Mouse (Mus musculus) lung, adult 2 months (tissue): ENCODE data around the gene Hhex. TPM values are rescaled to one million over a fixed set of nuclear protein-coding genes. Genes with fewer than 3 reads are reported as not detected.
A peak's percentile ranks its signal among the peaks of the same experiment; 100 is the strongest.

ENCODE experiments used
- DNase-seq: peaks from one replicate; pipeline ENCODE4 v3.0.0; 2022
- H3K4me1 ChIP-seq: fragments of 200-500 bp; 2 replicates; pipeline ENCODE4 v1.6.1; 2011; ENCODE audit warnings: low read length; ENCODE audit not compliant: control insufficient read depth, insufficient read depth
- H3K4me3 ChIP-seq: fragments of 200-500 bp; replicated peaks from 2 replicates; pipeline ENCODE3; 2011; ENCODE audit warnings: low read depth, mild to moderate bottlenecking, control low read depth, low read length; ENCODE audit errors: extremely low read depth
- CTCF ChIP-seq: fragments of 200-500 bp; IDR thresholded peaks from 2 replicates; pipeline ENCODE4 v1.5.1; 2011; ENCODE audit warnings: mild to moderate bottlenecking, low read length, control low read depth; ENCODE audit not compliant: insufficient read depth
- POLR2A ChIP-seq: fragments of 200-500 bp; IDR thresholded peaks from 2 replicates; pipeline ENCODE4 v1.6.1; 2011; ENCODE audit warnings: low read depth, mild to moderate bottlenecking, control low read depth, low read length, borderline replicate concordance; ENCODE audit errors: extremely low read depth
- WGBS: fragments of 180-500 bp; shearing (Covaris S2); methylation state at CpG from one replicate; pipeline ENCODE4 v1.1.7; 2018; 5-methylcytosine and 5-hydroxymethylcytosine counted together
- polyA plus RNA-seq: library from polyadenylated mRNA; depleted of rRNA; stranded (reverse); fragments of >200 nt; gene quantifications from 2 replicates; pipeline ENCODE4 v1.2.3, GENCODE M21; 2012; rRNA removed

Hhex gene
- polyA plus RNA-seq, 1 experiment, result 20.0 TPM

DNA sequence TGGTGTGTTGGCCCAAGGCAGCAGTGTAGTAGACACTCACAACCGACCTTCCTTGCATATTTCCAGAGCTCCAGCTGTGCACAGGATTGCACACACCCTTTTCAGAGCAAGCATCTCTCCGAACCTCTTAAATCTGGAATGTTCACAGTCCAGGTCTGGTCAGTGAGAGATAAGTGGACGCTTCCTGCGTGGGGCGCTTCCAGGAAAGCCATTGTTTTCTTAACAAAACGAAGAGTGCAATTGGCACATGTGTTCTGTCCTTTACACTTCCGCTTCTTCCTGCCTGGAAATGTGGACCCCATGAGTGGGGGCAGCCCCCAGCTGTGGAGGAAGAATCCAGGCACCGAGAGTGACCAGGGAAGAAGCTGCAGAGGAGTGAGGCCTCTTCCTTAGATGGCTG is 47.1 kb downstream of the Hhex start:
- H3K4me3 ChIP-seq, result no peak overlapping the region
- TF ChIP-seq POLR2A, result no peak
- no peak for TF ChIP-seq CTCF
- DNase-seq, result no peak
- WGBS, result 33% methylated on average over 8 of the region's 8 CpGs
- H3K4me1 ChIP-seq, result 0 out of 2 replicates have a peak, but pooled peaks cover 3% of the 10 kb centered on the region

DNA sequence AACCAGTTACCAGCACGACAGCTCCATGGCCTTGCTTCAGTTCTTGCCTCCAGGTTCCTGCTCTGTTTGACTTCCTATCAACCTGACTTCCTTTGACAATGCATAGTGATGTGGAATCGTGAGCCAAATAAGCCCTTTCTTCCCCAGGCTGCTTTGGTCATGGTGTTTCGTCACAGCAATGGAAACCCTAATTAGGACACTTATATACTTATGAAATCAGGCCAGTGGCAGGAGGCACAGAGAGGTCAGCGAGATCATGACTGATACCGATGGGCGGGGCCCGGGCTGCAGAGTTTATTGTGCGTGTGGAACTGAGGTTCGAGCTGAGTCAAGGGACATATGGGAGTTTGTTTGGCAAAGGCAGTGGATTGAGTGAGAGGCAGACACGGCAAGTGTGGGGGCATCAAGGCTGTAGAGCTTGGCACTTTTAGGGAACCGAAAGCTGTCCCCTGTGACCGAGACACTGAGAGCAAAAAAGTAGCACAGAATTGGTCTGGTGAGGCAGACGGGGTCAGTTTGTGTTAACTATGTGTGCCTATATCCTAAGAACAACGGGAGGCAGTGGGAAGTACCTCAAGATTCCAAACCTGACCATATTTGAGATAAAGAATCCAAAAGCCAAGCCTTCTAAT is 48.1 kb downstream of the Hhex start:
- Histone ChIP-seq H3K4me1 (0 out of 2 replicates have a peak, but pooled peaks cover 3% of the 10 kb centered on the region), H3K4me3 (no peak overlapping the region)
- TF ChIP-seq CTCF (no peak), POLR2A (no peak)
- DNase-seq, result peak; percentile 5
- whole genome bisulfite sequencing, result 61% methylated on average over 14 of the region's 14 CpGs

DNA sequence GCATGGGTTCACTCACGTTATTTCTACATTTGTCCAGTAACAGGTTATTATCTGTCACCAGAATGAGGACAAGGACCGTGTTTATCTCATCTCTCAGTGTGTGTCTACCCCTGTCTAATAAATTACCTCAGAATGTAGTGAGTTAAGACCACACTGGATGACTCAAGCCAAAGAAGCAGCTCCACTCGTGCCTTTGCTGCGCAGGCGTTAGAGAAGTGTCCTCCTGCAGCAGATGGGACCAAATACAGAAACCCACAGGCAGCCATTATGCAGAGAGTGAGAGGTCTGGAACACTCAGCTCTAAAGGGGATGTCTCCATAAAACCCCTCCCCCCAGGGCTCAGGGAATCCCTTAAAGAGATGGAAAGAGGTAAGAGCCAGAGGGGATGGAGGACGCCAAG is 50.2 kb downstream of the Hhex start:
- Histone ChIP-seq H3K4me1 (0 out of 2 replicates have a peak, but pooled peaks cover 3% of the 10 kb centered on the region), H3K4me3 (no peak overlapping the region)
- 72% methylated on average over 6 of the region's 6 CpGs for WGBS
- TF ChIP-seq CTCF, result no peak
- no peak for TF ChIP-seq POLR2A
- DNase-seq, result no peak

- no peak for DNase-seq
- Histone ChIP-seq H3K4me3 (no peak overlapping the region), H3K4me1 (0 out of 2 replicates have a peak, but pooled peaks cover 3% of the 10 kb centered on the region)
- WGBS, result 89% methylated on average over 6 of the region's 6 CpGs
- TF ChIP-seq CTCF (no peak), POLR2A (no peak)
Measured at GRCm38 (mm10) chr19:37486801-37487200, 52.2 kb downstream of the Hhex start.

DNA sequence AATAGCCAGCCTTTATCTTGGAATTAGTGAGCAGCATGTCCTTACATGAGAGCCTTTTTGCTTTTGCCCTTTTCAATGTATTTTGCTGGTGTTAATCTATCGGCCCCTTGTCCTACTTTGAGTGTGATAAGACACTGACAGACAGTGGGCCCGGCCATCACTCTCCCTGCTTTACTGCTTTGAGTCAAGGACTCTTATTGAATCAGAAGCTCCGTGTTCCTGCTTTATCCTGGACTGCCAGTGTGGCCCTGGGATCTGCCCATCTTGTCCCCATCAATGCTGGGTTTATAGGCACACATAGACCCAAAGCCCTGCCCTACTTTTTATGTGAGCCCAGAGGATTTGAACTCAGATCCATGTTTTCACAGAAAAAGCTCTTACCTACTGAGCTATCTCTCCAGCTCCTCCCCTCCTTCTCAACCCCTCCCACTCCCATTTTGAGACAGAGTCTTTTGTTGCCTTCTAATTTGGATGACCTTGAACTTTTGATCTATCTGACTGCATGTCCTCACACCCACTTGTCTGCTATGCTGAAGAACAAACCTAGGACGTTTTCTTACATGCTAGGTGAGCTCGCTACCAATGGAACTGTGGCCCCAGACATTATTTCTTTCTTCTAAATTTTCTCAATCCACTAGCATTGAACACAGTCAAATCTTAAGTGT is 53.3 kb downstream of the Hhex start:
- Histone ChIP-seq H3K4me3 (no peak overlapping the region), H3K4me1 (no peaks in the 10 kb centered on the region)
- no peak for DNase-seq
- TF ChIP-seq POLR2A (no peak), CTCF (no peak)
- WGBS, result 79% methylated on average over 5 of the region's 5 CpGs

DNA sequence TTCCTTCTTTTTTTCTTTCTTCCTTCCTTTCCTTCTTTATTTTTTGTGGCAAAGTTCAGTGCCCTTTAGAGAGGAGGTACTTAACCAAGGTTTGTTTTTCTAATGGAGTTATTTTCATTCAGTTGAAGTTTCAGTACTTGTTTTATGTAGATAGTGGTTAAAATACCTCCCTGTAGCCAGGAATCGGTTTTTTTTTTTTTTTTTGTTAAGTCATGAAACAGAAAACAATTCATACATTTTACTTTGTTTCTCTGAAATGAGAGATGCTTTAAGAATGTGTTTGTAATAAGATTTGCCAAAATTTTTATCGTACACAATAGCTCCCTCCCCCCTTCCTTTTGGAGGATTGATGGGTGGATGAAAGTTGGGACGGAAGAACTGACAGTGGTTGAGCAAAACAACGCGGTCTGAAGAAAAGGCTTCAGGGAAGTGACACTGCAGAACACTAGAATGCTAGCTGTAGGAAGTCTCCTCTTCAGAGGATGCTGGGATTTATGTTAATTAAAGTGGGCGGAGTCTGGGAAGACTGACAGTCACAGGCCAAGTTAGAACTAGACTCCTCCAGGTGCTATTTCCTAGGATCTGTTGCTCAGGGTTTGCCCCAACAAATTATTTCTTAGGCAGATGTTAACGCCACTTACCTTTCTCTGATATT is 54.1 kb downstream of the Hhex start:
- Histone ChIP-seq H3K4me1 (0 out of 2 replicates have a peak, but pooled peaks cover 2% of the 10 kb centered on the region), H3K4me3 (no peak overlapping the region)
- 40% methylated on average over 7 of the region's 7 CpGs for WGBS
- TF ChIP-seq CTCF, result no peak
- no peak for TF ChIP-seq POLR2A
- no peak for DNase-seq

Other genes with a start within 250 kb of the Hhex start
- gene March5, start 227.3 kb upstream of the Hhex start, polyA plus RNA-seq, result 26.6 and 28.8 TPM in 2 replicates
- 6.8 and 11.5 TPM in 2 replicates for gene Cpeb3, start 226.2 kb upstream of the Hhex start, polyA plus RNA-seq
- gene Ide, start 97.0 kb upstream of the Hhex start, polyA plus RNA-seq, result 9.5 and 34.9 TPM in 2 replicates
- 0.31 and 0.80 TPM in 2 replicates for gene Kif11, start 58.4 kb upstream of the Hhex start, polyA plus RNA-seq
- 6.8 and 10.1 TPM in 2 replicates for gene Exoc6, start 115.6 kb downstream of the Hhex start, polyA plus RNA-seq